Mouse (Mus musculus) monocyte, adult 59 days (primary cell): ENCODE results near the gene Ano2. TPM values are rescaled to one million over a fixed set of nuclear protein-coding genes. Genes with fewer than 3 reads are reported as not detected.

Source experiments
- total RNA-seq, 2 experiments: library from RNA; stranded (reverse); gene quantifications; one replicate each; pipeline ENCODE4 v1.2.4; 2023

The Ano2 gene
- not detected for total RNA-seq

DNA sequence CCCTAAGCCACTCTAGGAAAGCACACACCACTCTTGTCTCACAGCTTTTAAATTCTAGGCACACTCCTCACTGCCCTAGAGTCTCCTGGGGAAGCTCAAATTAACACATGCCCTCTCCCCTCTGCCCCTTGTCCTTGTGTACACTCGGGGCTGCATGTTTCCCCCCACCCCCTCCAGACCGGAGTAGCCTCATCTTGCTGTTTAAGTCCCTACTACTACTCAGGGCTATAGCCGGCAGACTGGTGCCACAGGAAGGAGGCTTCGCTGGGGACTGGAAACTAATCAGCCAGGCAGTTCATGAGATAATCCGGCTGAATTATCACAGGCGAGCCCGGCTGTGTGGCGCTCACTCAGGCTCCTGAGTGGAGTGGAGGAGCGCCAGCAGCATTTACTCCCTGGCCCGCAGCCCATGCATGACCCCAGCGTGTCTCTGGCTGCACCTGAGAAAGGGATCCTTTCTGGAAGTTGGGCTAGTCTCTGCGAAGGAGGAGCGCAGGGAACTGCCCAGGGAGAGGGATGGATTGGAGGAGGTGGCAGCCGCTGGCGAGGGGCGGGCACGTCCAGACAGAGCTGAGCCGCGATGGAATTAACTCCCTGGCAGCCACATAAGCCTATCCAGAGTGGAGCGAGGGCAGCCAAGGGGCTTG lies at the start of gene Ano2:
TSS of gene Ano2 (plus strand) at position 363 of the 647 bp plus-strand sequence.

Other genes with a start within 250 kb of the Ano2 start
- 10 to 100 TPM; 84.9 to 87.0 TPM for gene Cd9, start 195.6 kb upstream of the Ano2 start, total RNA-seq
- gene Vwf, start 143.6 kb upstream of the Ano2 start, total RNA-seq = 10 to 100 TPM; 16.7 to 24.9 TPM